Mouse (Mus musculus): ENCODE results near the gene Tmx1. TPM values are rescaled to one million over a fixed set of nuclear protein-coding genes. Genes with fewer than 3 reads are reported as not detected.

The Tmx1 gene
- polyA plus RNA-seq, 1 experiment from 2014 or later, result 153 TPM

DNA sequence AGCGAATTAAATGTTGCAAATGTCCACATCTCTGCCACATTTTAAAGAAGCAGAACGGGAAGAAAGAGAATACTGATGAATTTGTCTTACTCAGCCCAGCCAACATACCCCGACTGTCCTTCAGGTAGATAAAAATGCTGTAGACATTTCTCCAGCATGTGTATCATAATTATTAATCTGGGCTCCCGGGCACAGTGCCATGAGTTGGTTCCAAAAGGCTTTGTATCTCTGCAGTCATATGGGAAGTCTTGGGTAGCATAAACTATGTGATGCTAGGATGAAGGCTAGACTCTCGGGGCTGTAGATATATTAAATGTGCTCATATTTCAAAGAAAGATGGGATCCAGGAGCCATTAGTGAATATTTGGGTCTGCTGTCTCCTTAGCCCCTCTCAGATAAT is 53.1 kb downstream of the Tmx1 start:
- H3K4me3 ChIP-seq (ENCODE audit: low read length), result no peak overlapping the region
- H3K27me3 ChIP-seq (replicated peaks; ENCODE audit: control insufficient read depth, insufficient read depth, low read length), result no peaks in the 10 kb centered on the region
- no peak overlapping the region for H3K27ac ChIP-seq (ENCODE audit: low read depth, low read length)
- no peaks in the 10 kb centered on the region for H3K4me1 ChIP-seq (ENCODE audit: control insufficient read depth, insufficient read depth, low read depth, low read length)
- no peaks in the 10 kb centered on the region for H3K9me3 ChIP-seq (ENCODE audit: control insufficient read depth, low read length)
- H3K9ac ChIP-seq (ENCODE audit: low read depth, low read length), result no peak overlapping the region
- WGBS, result 79% methylated on average over 5 of the region's 5 CpGs
- no peaks in the 10 kb centered on the region for H3K36me3 ChIP-seq (ENCODE audit: control insufficient read depth, insufficient read depth, low read length)
- ATAC-seq, result no peak
- no peak overlapping the region for H3K4me2 ChIP-seq (ENCODE audit: low read length)

DNA sequence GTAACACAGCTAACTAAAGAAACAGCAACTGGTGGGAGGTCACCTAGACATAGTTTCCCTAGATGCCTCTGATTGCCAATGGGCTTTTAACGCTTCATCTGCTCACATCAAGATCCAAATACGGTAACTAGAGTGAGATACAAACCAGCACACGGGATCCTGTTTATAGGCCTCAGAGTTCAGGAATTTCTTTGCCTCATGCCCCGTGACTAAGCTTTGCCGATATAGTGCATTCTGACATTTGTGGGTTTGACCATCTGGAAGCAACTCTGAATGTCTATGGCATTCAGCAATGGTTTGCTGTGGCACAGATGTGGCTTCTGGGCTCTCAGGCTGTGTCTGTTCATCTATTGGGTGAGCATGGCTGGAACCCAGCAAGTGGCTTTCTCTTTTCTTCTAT is 59.1 kb downstream of the Tmx1 start:
- WGBS, result 88% methylated on average over 5 of the region's 5 CpGs
- Histone ChIP-seq H3K4me3 (ENCODE audit: low read length) (no peak overlapping the region), H3K4me2 (ENCODE audit: low read length) (no peak overlapping the region), H3K9ac (ENCODE audit: low read depth, low read length) (no peak overlapping the region), H3K36me3 (ENCODE audit: control insufficient read depth, insufficient read depth, low read length) (no peaks in the 10 kb centered on the region), H3K27me3 (replicated peaks; ENCODE audit: control insufficient read depth, insufficient read depth, low read length) (no peaks in the 10 kb centered on the region), H3K4me1 (ENCODE audit: control insufficient read depth, insufficient read depth, low read depth, low read length) (no peaks in the 10 kb centered on the region), H3K9me3 (ENCODE audit: control insufficient read depth, low read length) (no peaks in the 10 kb centered on the region), H3K27ac (ENCODE audit: low read depth, low read length) (no peak overlapping the region)
- ATAC-seq, result no peak

DNA sequence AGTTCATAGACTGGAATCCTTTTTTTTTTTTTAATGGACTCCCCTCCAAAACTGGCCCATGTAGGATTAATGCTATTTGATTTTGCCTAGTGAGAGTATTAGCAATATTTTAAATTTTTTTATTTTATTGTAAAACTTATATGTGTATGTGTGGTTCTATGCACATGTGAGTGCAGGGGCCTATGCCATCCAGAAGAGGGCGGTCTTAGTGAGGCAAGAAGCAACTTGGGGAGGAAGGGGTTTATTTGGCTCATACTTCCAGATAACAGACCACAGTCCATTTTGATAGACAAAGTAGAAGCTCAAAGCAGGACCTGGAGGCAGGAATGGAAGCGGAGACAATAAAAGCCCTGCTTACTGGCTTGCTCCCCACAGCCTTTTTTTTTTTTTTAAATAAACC is 59.5 kb downstream of the Tmx1 start:
- no peak for ATAC-seq
- H3K9me3 ChIP-seq (ENCODE audit: control insufficient read depth, low read length), result no peaks in the 10 kb centered on the region
- no peak overlapping the region for H3K9ac ChIP-seq (ENCODE audit: low read depth, low read length)
- 94% methylated on average over 2 of the region's 2 CpGs for WGBS
- no peaks in the 10 kb centered on the region for H3K36me3 ChIP-seq (ENCODE audit: control insufficient read depth, insufficient read depth, low read length)
- H3K27me3 ChIP-seq (replicated peaks; ENCODE audit: control insufficient read depth, insufficient read depth, low read length), result no peaks in the 10 kb centered on the region
- no peak overlapping the region for H3K27ac ChIP-seq (ENCODE audit: low read depth, low read length)
- no peak overlapping the region for H3K4me2 ChIP-seq (ENCODE audit: low read length)
- H3K4me3 ChIP-seq (ENCODE audit: low read length), result no peak overlapping the region
- H3K4me1 ChIP-seq (ENCODE audit: control insufficient read depth, insufficient read depth, low read depth, low read length), result no peaks in the 10 kb centered on the region

Other genes with a start within 250 kb of the Tmx1 start
- 9.6 and 9.9 TPM in 2 replicates for gene Pygl, start 221.6 kb upstream of the Tmx1 start, polyA plus RNA-seq (2015; fragmentation: Nextera tagmentation; extraction: Ambion mirVana)
- 98.0 and 108 TPM in 2 replicates for gene Trim9, start 105.5 kb upstream of the Tmx1 start, polyA plus RNA-seq (2015; fragmentation: Nextera tagmentation; extraction: Ambion mirVana)

Measured in hindbrain, embryonic 16.5 days (tissue).